Mouse (Mus musculus): Measurements from ENCODE around the gene Dzank1.

- TF ChIP-seq CTCF (IDR thresholded peaks at IDR 0.05) (no peak), EP300 (IDR thresholded peaks at IDR 0.05) (no peak)
These were observed 39.7 kb downstream of the Dzank1 start for GRCm38 (mm10) chr2:144487476-144487875.
